Mouse (Mus musculus) ES-E14 (cell line): ENCODE measurements around the gene Mydgf. TPM values are rescaled to one million over a fixed set of nuclear protein-coding genes. Genes with fewer than 3 reads are reported as not detected.

Source experiments
- DNase-seq: peaks from one replicate; pipeline ENCODE4 v3.0.0-alpha.2; 2013; ENCODE audit warnings: low read depth, low spot score
- H3K27ac ChIP-seq: 2 replicates; pipeline ENCODE4 v1.5.1; 2012; ENCODE audit warnings: low read depth, mild to moderate bottlenecking, low read length, moderate library complexity, mixed read lengths; ENCODE audit not compliant: poor library complexity, insufficient read depth, severe bottlenecking
- H3K36me3 ChIP-seq: 2 replicates; pipeline ENCODE4 v1.6.1; 2012; ENCODE audit warnings: mild to moderate bottlenecking, low read length, moderate library complexity, mixed read lengths; ENCODE audit not compliant: control insufficient read depth, poor library complexity, insufficient read depth, severe bottlenecking
- H3K4me1 ChIP-seq, 2 experiments: fragments of 150-350 bp in 1 of 2; sonication (generic) in 1 of 2; 2 replicates each; pipeline ENCODE4 v1.6.1; 2012; ENCODE audit warnings: low read length in 2 of 2, mild to moderate bottlenecking in 1 of 2, mixed read lengths in 1 of 2; ENCODE audit not compliant: control insufficient read depth in 2 of 2, insufficient read depth in 2 of 2, poor library complexity in 1 of 2
- H3K4me3 ChIP-seq, 2 experiments: fragments of 150-350 bp in 1 of 2; sonication (generic) in 1 of 2; 2 replicates each; pipeline ENCODE4 v1.5.1; 2012; ENCODE audit warnings: low read length in 2 of 2, low read depth in 1 of 2, mild to moderate bottlenecking in 1 of 2, mixed read lengths in 1 of 2; ENCODE audit not compliant: insufficient read depth in 1 of 2, poor library complexity in 1 of 2, severe bottlenecking in 1 of 2
- H3K9ac ChIP-seq: 2 replicates; pipeline ENCODE4 v1.6.1; 2012; ENCODE audit warnings: low read depth, mild to moderate bottlenecking, low read length, mixed read lengths; ENCODE audit not compliant: poor library complexity, insufficient read depth, severe bottlenecking
- H3K9me3 ChIP-seq: fragments of 150-350 bp; sonication (generic); 2 replicates; pipeline ENCODE4 v1.6.1; 2012; ENCODE audit warnings: low read depth, mild to moderate bottlenecking, low read length; ENCODE audit not compliant: control insufficient read depth, insufficient read depth
- CHD2 ChIP-seq: IDR thresholded peaks from 2 replicates; pipeline ENCODE4 v1.6.1; 2014; ENCODE audit warnings: mild to moderate bottlenecking, low read depth, low read length, inconsistent platforms
- HCFC1 ChIP-seq: IDR thresholded peaks from 2 replicates; pipeline ENCODE4 v1.6.1; 2012; ENCODE audit warnings: low read length, inconsistent platforms, borderline replicate concordance; ENCODE audit not compliant: insufficient read depth
- MAFK ChIP-seq: IDR thresholded peaks from 2 replicates; pipeline ENCODE4 v1.6.1; 2014; ENCODE audit warnings: mild to moderate bottlenecking, low read depth, low read length, inconsistent platforms; ENCODE audit not compliant: insufficient read depth
- ZC3H11A ChIP-seq: IDR thresholded peaks from 2 replicates; pipeline ENCODE4 v1.6.1; 2012; ENCODE audit warnings: low read depth, mild to moderate bottlenecking, inconsistent platforms, low read length, borderline replicate concordance
- ZNF384 ChIP-seq: IDR thresholded peaks from 2 replicates; pipeline ENCODE4 v1.6.1; 2012; ENCODE audit warnings: low read depth, low read length, inconsistent platforms
- in situ Hi-C, 2 experiments: fragments of 600-800 bp; cut with MboI; formaldehyde crosslinking; loops; one replicate each; pipeline ENCODE4 v1.15.1; 2025; ENCODE audit warnings: low sequenced_read_pairs in 2 of 2, inconsistent platforms in 1 of 2; ENCODE audit not compliant: unreplicated experiment in 2 of 2
- total RNA-seq: library from RNA; depleted of rRNA; stranded (reverse); fragments of 300-350 nt; gene quantifications from 2 replicates; pipeline ENCODE4 v1.2.3, GENCODE M21; 2012

Gene Mydgf
- total RNA-seq, 1 experiment: 71.1 TPM

GRCm38 (mm10) chr17:56139858-56140595, 43.7 kb downstream of the Mydgf start, which contains the start of gene Sema6b:
Gene Sema6b, minus strand, starts transcription at chr17:56140343.
- Histone ChIP-seq H3K4me1 (peaks cover 0 to 8% of the 10 kb centered on the region in 2 experiments; a peak in 1 of 4 replicates), H3K27ac (no peak within 1 kb of the TSS), H3K9me3 (no peaks in the 10 kb centered on the region), H3K4me3 (peak within 1 kb of the TSS; percentile 71 to 87), H3K36me3 (no peaks in the 10 kb centered on the region), H3K9ac (no peak within 1 kb of the TSS; the same call in 1 of the 2 replicates)
- DNase-seq: no peak
- TF ChIP-seq ZC3H11A (no peak), HCFC1 (no peak)
- in situ Hi-C loops: no loop called here

GRCm38 (mm10) chr17:56139355-56139754, 44.4 kb downstream of the Mydgf start:
- H3K27ac ChIP-seq: no peak overlapping the region
- TF ChIP-seq CHD2 (no peak), ZNF384 (no peak), MAFK (no peak), HCFC1 (no peak), ZC3H11A (no peak)
- no peaks in the 10 kb centered on the region for H3K36me3 ChIP-seq
- DNase-seq: no peak
- in situ Hi-C loops: no loop called here
- no peak overlapping the region for H3K9ac ChIP-seq
- H3K9me3 ChIP-seq: no peaks in the 10 kb centered on the region
- H3K4me3 ChIP-seq: peak overlapping the region; percentile 71 to 87
- H3K4me1 ChIP-seq: peaks cover 0 to 7% of the 10 kb centered on the region in 2 experiments; a peak in 1 of 4 replicates

- Histone ChIP-seq H3K36me3 (no peaks in the 10 kb centered on the region), H3K27ac (no peak overlapping the region), H3K9ac (no peak overlapping the region), H3K4me1 (peaks cover 0 to 11% of the 10 kb centered on the region in 2 experiments; a peak in 2 of 4 replicates), H3K9me3 (no peaks in the 10 kb centered on the region), H3K4me3 (peak overlapping the region; percentile 10 to 35; a peak in 3 of 4 replicates)
- peak; percentile 84 for TF ChIP-seq HCFC1
- no peak for TF ChIP-seq ZC3H11A
- no peak for DNase-seq
- in situ Hi-C loops: no loop called here
Observed at GRCm38 (mm10) chr17:56137839-56138613, 45.7 kb downstream of the Mydgf start.

- H3K4me1 ChIP-seq: peaks cover 0 to 16% of the 10 kb centered on the region in 2 experiments; a peak in 2 of 4 replicates
Observed at GRCm38 (mm10) chr17:56136558-56136957, 47.2 kb downstream of the Mydgf start.

More at GRCm38 (mm10) chr17:56136558-56136957, 47.2 kb downstream of the Mydgf start:
- H3K9ac ChIP-seq: no peak overlapping the region
- no peaks in the 10 kb centered on the region for H3K36me3 ChIP-seq
- in situ Hi-C loops: no loop called here
- no peak overlapping the region for H3K27ac ChIP-seq
- H3K9me3 ChIP-seq: no peaks in the 10 kb centered on the region
- TF ChIP-seq ZNF384 (no peak), MAFK (no peak), ZC3H11A (no peak), HCFC1 (no peak), CHD2 (no peak)
- DNase-seq: no peak
- no peak overlapping the region for H3K4me3 ChIP-seq
